Mouse (Mus musculus) cerebral cortex, adult 2 months (tissue): ENCODE data around the gene Gnptg.

ENCODE experiments used
- WGBS: fragments of 180-500 bp; shearing (Covaris S2); methylation state at CpG from one replicate; pipeline ENCODE4 v1.1.7; 2018; 5-methylcytosine and 5-hydroxymethylcytosine counted together

Gene Gnptg

GRCm38 (mm10) chr17:25243131-25243780 is 3.3 kb upstream of the Gnptg start:
- 89% methylated on average over 11 of the region's 11 CpGs for WGBS

GRCm38 (mm10) chr17:25235635-25236034 is 4.3 kb downstream of the Gnptg start:
- 69% methylated on average over 9 of the region's 9 CpGs for WGBS

- WGBS, result 72% methylated on average over 6 of the region's 11 CpGs
These were observed 8.3 kb downstream of the Gnptg start for GRCm38 (mm10) chr17:25231621-25232020.

- WGBS, result 69% methylated on average over 3 of the region's 3 CpGs
These were observed 9.2 kb downstream of the Gnptg start for GRCm38 (mm10) chr17:25230700-25231099.

GRCm38 (mm10) chr17:25230014-25230655 is 9.8 kb downstream of the Gnptg start:
- WGBS, result 52% methylated on average over 17 of the region's 17 CpGs

- WGBS, result 89% methylated on average over 5 of the region's 5 CpGs
These were observed 11.9 kb downstream of the Gnptg start for GRCm38 (mm10) chr17:25227991-25228390.

GRCm38 (mm10) chr17:25225659-25226058 is 14.3 kb downstream of the Gnptg start:
- 88% methylated on average over 4 of the region's 4 CpGs for WGBS

GRCm38 (mm10) chr17:25224586-25225222 is 15.2 kb downstream of the Gnptg start:
- 84% methylated on average over 7 of the region's 7 CpGs for WGBS

GRCm38 (mm10) chr17:25222951-25223601 is 16.8 kb downstream of the Gnptg start:
- 33% methylated on average over 6 of the region's 6 CpGs for WGBS

- WGBS, result 16% methylated on average over 17 of the region's 28 CpGs
These were observed 17.4 kb downstream of the Gnptg start for GRCm38 (mm10) chr17:25222504-25222940.

- 8% methylated on average over 20 of the region's 30 CpGs for WGBS
These were observed 18.0 kb downstream of the Gnptg start for GRCm38 (mm10) chr17:25221821-25222503.

GRCm38 (mm10) chr17:25220746-25221145 is 19.2 kb downstream of the Gnptg start:
- WGBS, result 63% methylated on average over 1 of the region's 1 CpGs

- 88% methylated on average over 15 of the region's 15 CpGs for WGBS
These were observed 20.2 kb downstream of the Gnptg start for GRCm38 (mm10) chr17:25219492-25220295.

GRCm38 (mm10) chr17:25218967-25219366 is 21.0 kb downstream of the Gnptg start:
- WGBS, result 89% methylated on average over 9 of the region's 9 CpGs

GRCm38 (mm10) chr17:25215431-25215830 is 24.5 kb downstream of the Gnptg start:
- 83% methylated on average over 3 of the region's 3 CpGs for WGBS

- 53% methylated on average over 4 of the region's 4 CpGs for WGBS
These were observed 28.2 kb downstream of the Gnptg start for GRCm38 (mm10) chr17:25211705-25212104.

- 59% methylated on average over 15 of the region's 15 CpGs for WGBS
These were observed 29.1 kb downstream of the Gnptg start for GRCm38 (mm10) chr17:25210680-25211466.

- WGBS, result 91% methylated on average over 4 of the region's 4 CpGs
These were observed 29.9 kb downstream of the Gnptg start for GRCm38 (mm10) chr17:25210006-25210405.

- WGBS, result 82% methylated on average over 4 of the region's 4 CpGs
These were observed 37.5 kb downstream of the Gnptg start for GRCm38 (mm10) chr17:25202401-25202800.

- under 1% methylated on average over 16 of the region's 16 CpGs for WGBS
These were observed 50.8 kb downstream of the Gnptg start for GRCm38 (mm10) chr17:25189091-25189490.
